Mouse (Mus musculus): ENCODE measurements around the gene Tspo2.
A peak's percentile ranks its signal among the peaks of the same experiment; 100 is the strongest.

The Tspo2 gene

DNA sequence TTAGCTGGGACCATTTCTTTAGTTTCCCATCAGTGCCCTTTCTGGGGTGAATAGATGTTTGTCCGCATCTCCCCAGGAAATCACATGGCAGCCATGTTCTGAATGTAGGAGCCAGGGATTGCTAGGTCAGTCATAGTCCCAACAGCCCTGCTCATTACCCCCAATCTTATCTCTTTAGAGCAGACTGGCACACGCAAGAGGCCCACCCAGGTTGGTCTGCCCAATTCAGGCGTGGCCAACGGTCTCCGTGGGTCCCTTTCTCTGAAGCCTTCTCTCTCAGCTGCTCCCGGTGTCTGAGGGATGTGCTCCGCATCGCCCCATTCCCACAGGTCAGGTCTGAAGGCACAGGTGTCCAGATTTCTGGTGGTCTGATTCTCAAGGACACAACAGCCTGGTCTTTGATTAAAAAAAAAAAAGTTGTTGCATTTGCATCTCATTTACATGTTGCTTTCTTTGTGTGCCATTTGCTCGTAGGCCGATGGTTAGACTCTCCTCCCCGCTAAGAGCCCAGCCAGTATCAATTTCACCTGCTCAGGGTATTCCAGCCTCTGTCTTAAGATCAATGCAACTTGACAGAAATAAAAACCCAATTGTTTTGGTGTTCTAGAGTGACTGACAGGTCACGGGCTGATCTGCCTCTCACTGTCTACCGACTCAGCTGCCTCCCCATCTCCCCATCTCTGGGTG is 513 bp downstream of the Tspo2 start:
- DNase-seq (ENCODE audit: low spot score in 2 of 2) = peak; percentile 61 to 64

DNA sequence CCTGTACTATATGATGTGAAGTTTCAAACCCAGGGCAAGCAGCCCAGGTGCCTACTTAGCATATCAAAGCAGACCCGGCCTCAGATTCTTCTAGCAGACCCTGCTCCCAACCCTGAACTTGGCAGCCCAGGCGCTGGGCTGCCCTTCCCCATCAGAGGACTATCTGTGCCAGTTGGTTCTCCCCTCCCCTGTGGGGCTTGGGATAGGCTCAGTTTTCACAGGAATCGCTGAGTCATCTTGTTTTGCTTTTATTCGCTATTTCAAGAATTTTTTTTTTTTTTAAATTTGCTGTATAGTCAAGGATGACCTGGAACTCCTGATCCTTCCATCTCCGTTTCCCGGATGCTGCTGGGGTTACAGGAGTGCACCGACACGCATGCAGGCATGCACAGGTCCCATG is 3.6 kb downstream of the Tspo2 start:
- no peak for DNase-seq (ENCODE audit: low spot score in 2 of 2)

DNA sequence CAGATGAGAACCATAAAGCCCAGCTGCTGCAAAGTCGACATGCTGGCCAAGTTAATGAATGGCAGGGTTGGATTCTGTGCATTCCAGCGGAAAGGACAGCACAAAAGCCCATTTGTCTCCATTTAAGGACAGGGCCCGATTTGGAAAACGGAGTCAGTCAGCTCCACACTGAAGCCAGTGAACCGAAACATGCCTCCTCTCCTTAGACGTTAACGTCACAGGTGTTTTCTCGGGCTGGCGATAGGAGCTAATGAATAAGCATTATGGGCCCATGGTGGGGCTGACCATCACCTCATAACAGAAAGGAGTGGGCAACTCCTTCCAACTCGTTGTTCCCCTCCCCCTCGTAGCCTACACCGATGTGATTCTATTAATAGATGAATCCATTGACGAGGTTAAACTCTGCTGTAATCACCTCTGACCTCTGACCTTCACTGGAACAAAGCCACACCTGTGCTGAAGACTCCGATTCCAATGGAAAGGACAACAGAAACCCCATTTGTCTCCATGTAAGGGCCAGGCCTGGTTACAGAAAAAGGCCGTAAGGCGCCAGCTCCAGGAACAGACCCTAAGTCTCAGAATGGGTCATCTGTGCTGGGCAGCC is 7.7 kb downstream of the Tspo2 start:
- DNase-seq (ENCODE audit: low spot score in 2 of 2) = no peak

GRCm38 (mm10) chr17:48442745-48443457 is 8.4 kb downstream of the Tspo2 start:
- no peak for DNase-seq (ENCODE audit: low spot score in 2 of 2)

DNA sequence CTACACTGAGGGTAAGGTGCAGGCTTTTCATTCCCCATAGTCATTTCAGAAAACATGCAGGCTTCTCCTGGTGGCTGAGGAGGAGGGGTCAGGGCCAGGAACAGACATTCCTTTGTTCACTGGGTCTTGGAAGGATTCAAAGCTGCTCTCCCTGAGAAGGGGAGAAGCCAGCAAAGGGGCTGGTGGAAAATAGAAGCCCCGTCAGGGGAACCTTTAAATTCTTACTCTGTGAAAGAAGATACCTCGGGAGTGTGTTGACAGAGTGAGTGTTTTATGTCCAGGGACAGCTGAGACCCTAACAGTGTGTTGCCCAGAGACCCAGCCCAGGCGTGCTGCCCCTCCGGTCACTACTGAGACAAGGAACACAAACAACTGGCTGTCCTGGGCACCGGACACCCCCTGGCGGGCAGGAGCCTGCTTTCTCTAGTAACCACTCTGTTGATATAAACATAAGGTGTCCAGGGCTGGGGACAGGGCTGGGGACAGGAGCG is 13.9 kb downstream of the Tspo2 start:
- DNase-seq (ENCODE audit: low spot score in 2 of 2) = no peak

DNA sequence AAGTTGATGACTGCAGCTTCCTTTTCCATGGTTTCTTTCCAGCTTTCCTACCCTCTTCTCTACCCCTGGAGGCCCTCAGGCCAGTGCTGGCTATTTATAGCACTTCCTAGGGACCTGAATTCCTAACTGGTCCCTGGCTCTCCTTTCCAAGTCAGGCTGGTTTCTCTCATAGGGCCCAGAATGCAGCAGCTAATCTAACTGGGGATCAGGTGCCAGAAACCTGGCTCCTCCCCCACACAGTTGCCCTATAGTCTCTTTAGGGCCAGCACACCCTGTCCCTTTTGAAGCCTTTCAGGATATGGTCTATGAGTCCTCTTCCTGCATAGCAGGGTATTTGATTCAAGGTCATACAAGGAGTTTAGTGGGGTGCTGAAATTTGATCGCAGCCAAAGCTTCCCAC is 14.8 kb downstream of the Tspo2 start:
- no peak for DNase-seq (ENCODE audit: low spot score in 2 of 2)

GRCm38 (mm10) chr17:48434479-48434878 is 16.8 kb downstream of the Tspo2 start:
- no peak for DNase-seq (ENCODE audit: low spot score in 2 of 2)

GRCm38 (mm10) chr17:48433689-48434330 is 17.5 kb downstream of the Tspo2 start:
- no peak for DNase-seq (ENCODE audit: low spot score in 2 of 2)

DNA sequence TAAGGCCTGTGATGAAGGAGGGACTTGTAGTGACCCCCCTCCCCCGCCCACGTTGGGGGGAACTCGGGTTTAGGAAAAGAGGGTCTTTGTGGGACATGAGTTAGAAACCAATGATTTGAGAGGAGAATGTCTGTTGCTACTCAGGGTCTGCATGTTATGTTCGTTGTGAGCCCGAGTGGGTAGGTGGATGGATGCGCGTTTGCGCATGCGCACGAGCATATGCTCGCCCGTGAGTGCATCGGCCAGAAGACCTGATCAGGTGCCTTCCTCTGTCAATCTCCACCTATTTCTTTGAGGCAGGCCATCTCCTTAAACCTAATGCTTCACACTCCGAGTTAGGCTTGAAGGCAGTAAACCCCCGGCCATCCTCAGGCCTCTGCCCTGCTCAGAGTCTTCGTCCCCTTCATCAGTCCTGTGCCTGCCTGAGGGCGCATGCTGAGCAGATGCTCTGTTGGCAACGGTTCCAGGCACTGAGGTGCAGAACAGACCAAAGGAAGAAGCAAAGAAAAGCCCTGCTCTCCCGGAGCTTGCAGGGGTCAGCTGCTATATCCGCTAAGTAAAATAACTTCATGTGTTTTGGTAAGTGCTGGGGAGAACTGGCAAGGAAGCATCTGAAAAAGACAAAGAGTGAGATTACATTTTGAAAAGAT is 18.2 kb downstream of the Tspo2 start:
- no peak for DNase-seq (ENCODE audit: low spot score in 2 of 2)

- no peak for DNase-seq (ENCODE audit: low spot score in 2 of 2)
These were observed 19.0 kb downstream of the Tspo2 start, which contains the start of gene Apobec2 for GRCm38 (mm10) chr17:48432158-48432980. Apobec2 (minus strand) TSS chr17:48432930.

GRCm38 (mm10) chr17:48431054-48431453 is 20.3 kb downstream of the Tspo2 start:
- no peak for DNase-seq (ENCODE audit: low spot score in 2 of 2)

DNA sequence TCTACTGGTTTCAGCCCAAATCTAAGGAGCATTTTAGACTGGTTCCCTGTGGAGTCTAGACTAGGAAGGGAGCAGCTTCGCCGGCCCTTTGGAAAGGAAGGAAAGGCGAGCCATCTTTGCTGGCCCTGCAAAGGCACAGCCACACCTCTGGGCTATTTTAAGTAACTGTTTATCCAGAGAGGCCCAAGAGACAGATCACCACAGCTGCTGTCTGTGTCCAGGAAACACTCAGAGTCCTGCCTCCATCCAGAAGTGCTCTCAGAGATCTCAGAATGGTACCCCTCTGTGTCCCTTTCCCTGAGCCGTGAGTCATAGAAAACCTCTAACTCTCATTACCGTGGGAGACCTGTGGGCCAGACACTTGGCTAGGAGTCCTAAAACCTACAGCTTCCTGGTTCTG is 20.9 kb downstream of the Tspo2 start:
- no peak for DNase-seq (ENCODE audit: low spot score in 2 of 2)

DNA sequence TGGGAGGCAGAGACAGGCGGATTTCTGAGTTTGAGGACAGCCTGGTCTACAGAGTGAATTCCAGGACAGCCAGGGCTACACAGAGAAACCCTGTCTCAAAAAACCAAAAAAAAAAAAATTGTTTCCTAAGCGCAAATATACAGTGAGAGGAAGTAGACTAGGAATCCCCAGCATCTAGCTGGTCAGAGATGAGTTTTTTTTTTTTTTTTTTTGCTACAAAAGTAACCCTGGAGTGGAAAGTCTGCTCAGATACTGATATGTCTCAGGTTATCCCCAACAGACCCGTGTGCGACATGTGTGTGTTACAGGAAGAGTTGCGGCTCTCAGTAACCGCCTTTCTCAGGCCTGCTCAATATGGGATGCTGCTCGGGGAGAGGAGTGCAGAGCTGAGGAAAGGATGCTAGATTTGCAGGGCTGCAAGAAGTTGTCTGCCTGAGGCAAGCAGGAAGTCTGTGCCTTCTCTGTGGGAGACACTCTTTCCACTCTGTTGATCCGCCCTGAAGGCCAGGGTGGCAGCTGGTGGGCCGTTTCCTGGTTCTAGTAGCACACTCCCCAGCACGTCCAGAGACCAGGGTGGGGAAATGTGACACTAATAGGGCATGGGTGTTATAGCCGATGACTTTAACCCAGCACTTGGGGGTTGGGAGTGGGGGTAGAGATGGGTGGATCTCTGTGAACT is 23.3 kb downstream of the Tspo2 start:
- peak; percentile 29 to 50 for DNase-seq (ENCODE audit: low spot score in 2 of 2)

GRCm38 (mm10) chr17:48426991-48427750 is 24.2 kb downstream of the Tspo2 start:
- DNase-seq (ENCODE audit: low spot score in 2 of 2) = no peak

DNA sequence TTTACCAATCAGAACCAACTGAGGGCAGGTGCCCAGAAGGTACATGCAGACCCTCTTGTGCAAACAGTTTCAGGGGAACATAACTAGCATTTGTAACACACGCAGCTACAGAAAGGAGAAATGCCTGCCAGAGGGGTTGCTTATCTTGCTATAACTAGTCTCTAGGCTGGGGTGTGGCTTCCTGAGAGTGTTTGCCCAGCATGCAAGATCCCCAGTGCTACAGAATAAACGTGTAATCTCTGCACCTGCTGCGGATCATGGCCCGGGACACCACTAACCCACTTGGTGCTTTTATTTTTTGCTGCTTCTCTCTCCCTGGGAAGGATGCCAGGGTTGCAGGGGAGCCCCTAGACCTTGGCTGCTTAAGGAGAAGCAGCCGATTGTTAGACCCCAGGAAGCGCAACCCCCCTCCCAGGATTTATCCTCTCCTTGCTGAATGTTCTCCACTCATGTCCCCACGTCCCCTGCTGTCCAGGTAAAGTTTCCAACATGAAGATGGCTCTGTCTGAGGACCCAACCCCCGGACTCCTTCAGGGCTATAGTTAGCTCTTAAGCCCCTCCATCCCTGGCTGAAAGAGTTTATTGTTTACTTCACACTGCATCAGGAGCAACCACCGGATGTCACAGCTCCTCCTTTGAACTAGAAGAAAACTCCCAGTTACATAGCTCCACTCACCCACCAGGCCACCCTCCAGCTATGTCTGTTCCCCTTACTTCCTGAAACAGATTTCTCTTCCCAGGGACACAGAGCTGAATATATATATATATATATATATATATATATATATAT is 25.3 kb downstream of the Tspo2 start:
- peak; percentile 28 to 44 for DNase-seq (ENCODE audit: low spot score in 2 of 2)

- DNase-seq (ENCODE audit: low spot score in 2 of 2) = no peak
These were observed 27.1 kb downstream of the Tspo2 start for GRCm38 (mm10) chr17:48424237-48424636.

GRCm38 (mm10) chr17:48419571-48419970 is 31.8 kb downstream of the Tspo2 start:
- no peak for DNase-seq (ENCODE audit: low spot score in 2 of 2)

GRCm38 (mm10) chr17:48418781-48419180 is 32.5 kb downstream of the Tspo2 start:
- no peak for DNase-seq (ENCODE audit: low spot score in 2 of 2)

DNA sequence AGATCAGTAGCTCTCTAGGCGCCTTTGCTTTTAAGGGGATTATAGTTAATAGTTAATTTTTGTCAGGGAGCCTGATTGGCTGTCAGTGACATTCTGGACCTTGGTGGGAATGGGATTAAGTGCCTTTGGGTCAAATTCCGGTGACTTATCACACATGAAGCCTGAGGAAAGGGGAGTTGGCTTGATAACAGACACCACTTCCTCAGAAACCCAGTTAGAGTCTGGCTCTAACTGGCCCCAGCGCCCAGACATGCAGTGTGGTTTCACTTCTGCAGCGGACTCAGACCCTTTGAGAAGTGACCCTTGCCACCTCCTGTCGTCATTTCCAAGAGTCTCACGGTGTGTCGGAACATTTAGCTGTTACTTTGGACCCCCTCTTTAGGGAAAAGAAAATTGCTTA is 33.1 kb downstream of the Tspo2 start:
- DNase-seq (ENCODE audit: low spot score in 2 of 2) = no peak

All from spleen, postnatal 14 days (tissue).